Mouse (Mus musculus): ENCODE measurements around the gene Etnk1. TPM values are rescaled to one million over a fixed set of nuclear protein-coding genes. Genes with fewer than 3 reads are reported as not detected.

Etnk1 gene
- polyA plus RNA-seq, 1 experiment from 2014 or later = 16.3 TPM

DNA sequence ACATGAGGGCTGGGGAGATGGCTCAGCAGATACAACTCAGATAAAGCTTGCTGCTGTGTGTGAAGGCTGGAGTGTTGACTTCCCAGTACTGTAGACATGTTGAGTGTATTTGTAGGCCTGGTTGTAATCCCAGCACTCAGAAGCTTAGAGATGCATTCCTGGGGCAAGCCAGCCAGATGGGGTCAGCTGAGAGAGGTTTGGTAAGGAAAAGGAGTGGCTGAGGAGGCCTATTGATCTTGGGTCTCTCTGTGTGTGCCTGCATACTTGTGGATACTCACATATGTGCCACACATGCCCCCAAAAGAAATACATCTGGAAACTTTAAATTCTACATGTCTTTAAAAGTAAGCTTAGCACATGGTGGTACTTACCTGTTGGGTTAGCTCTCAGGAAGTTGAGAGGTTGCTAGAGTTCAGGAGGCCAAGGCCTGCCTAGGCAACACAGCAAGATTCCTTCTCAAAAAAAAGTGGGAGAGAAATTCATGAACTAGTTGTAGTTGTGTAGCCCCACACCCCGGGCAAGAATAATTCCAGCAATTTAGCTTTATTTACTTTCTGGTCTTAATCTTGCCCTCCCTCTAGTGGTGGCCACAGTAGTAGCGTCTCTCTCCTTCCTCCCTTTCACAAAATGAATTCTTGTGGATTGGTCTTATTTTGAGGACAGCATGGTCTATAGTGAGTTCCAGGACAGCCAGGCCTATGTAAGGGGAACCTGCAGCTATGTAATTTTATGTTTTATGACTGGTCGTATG, 8.1 kb downstream of the Etnk1 start:
- no peaks in the 10 kb centered on the region for H3K9me3 ChIP-seq (replicated peaks; ENCODE audit: control insufficient read depth, low read length)
- no peak overlapping the region for H3K27ac ChIP-seq (ENCODE audit: low read length)
- WGBS = 35% methylated on average over 3 of the region's 3 CpGs
- H3K4me1 ChIP-seq (ENCODE audit: control insufficient read depth, insufficient read depth, low read length) = peaks cover 5% of the 10 kb centered on the region
- H3K4me3 ChIP-seq (replicated peaks; ENCODE audit: low read length) = no peak overlapping the region
- no peak; the same call in 1 of the 2 replicates for ATAC-seq (ENCODE audit: insufficient read depth, low FRiP score)
- H3K27me3 ChIP-seq (ENCODE audit: control insufficient read depth, insufficient read depth, low read length) = no peaks in the 10 kb centered on the region
- peaks cover 5% of the 10 kb centered on the region; the same call in 1 of the 2 replicates for H3K36me3 ChIP-seq (ENCODE audit: control insufficient read depth, insufficient read depth, low read length)
- 0 out of 2 replicates have a peak overlapping the region, but pooled peaks have one; percentile 20 for H3K9ac ChIP-seq (ENCODE audit: low read length)
- H3K4me2 ChIP-seq (ENCODE audit: low read depth, low read length) = no peak overlapping the region

- WGBS = 92% methylated on average over 9 of the region's 9 CpGs
- H3K4me3 ChIP-seq (replicated peaks; ENCODE audit: low read length) = no peak overlapping the region
- peaks cover 5% of the 10 kb centered on the region for H3K4me1 ChIP-seq (ENCODE audit: control insufficient read depth, insufficient read depth, low read length)
- no peak overlapping the region for H3K4me2 ChIP-seq (ENCODE audit: low read depth, low read length)
- no peaks in the 10 kb centered on the region for H3K27me3 ChIP-seq (ENCODE audit: control insufficient read depth, insufficient read depth, low read length)
- no peak overlapping the region for H3K9ac ChIP-seq (ENCODE audit: low read length)
- no peaks in the 10 kb centered on the region for H3K9me3 ChIP-seq (replicated peaks; ENCODE audit: control insufficient read depth, low read length)
- H3K36me3 ChIP-seq (ENCODE audit: control insufficient read depth, insufficient read depth, low read length) = peaks cover 9% of the 10 kb centered on the region; the same call in 1 of the 2 replicates
- H3K27ac ChIP-seq (ENCODE audit: low read length) = no peak overlapping the region
- ATAC-seq (ENCODE audit: insufficient read depth, low FRiP score) = no peak
These were observed 9.1 kb downstream of the Etnk1 start for GRCm38 (mm10) chr6:143176076-143176475.

DNA sequence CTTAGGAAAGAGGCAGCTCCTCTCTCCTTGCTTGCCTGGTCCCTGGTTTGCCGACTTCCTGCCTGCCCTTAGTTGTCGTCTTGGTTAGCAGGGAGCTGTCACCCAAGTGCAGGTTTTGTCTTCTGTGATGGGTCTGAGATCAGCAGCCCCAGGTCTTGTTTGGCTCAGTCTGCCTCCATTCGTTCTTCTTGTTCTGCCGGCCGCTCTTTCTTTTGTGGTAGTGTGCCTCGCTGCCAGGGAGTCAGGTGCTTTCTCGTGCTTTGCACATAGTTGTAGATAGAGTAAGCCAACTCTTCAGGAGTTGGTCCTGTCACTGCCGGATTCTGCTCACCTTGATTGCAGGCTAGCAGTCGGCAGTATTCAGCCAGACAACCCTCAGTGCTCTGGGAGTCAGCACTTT, 9.6 kb downstream of the Etnk1 start:
- H3K36me3 ChIP-seq (ENCODE audit: control insufficient read depth, insufficient read depth, low read length) = peaks cover 9% of the 10 kb centered on the region; the same call in 1 of the 2 replicates
- H3K27ac ChIP-seq (ENCODE audit: low read length) = no peak overlapping the region
- H3K4me3 ChIP-seq (replicated peaks; ENCODE audit: low read length) = no peak overlapping the region
- H3K9ac ChIP-seq (ENCODE audit: low read length) = no peak overlapping the region
- no peak overlapping the region for H3K4me2 ChIP-seq (ENCODE audit: low read depth, low read length)
- no peaks in the 10 kb centered on the region for H3K27me3 ChIP-seq (ENCODE audit: control insufficient read depth, insufficient read depth, low read length)
- ATAC-seq (ENCODE audit: insufficient read depth, low FRiP score) = no peak
- peaks cover 5% of the 10 kb centered on the region for H3K4me1 ChIP-seq (ENCODE audit: control insufficient read depth, insufficient read depth, low read length)
- no peaks in the 10 kb centered on the region for H3K9me3 ChIP-seq (replicated peaks; ENCODE audit: control insufficient read depth, low read length)
- WGBS = 82% methylated on average over 9 of the region's 9 CpGs

- H3K9ac ChIP-seq (ENCODE audit: low read length) = no peak overlapping the region
- 70% methylated on average over 4 of the region's 4 CpGs for WGBS
- no peak overlapping the region for H3K4me3 ChIP-seq (replicated peaks; ENCODE audit: low read length)
- peaks cover 8% of the 10 kb centered on the region; the same call in 1 of the 2 replicates for H3K36me3 ChIP-seq (ENCODE audit: control insufficient read depth, insufficient read depth, low read length)
- no peaks in the 10 kb centered on the region for H3K27me3 ChIP-seq (ENCODE audit: control insufficient read depth, insufficient read depth, low read length)
- ATAC-seq (ENCODE audit: insufficient read depth, low FRiP score) = no peak
- H3K27ac ChIP-seq (ENCODE audit: low read length) = no peak overlapping the region
- no peaks in the 10 kb centered on the region for H3K9me3 ChIP-seq (replicated peaks; ENCODE audit: control insufficient read depth, low read length)
- peaks cover 5% of the 10 kb centered on the region for H3K4me1 ChIP-seq (ENCODE audit: control insufficient read depth, insufficient read depth, low read length)
- H3K4me2 ChIP-seq (ENCODE audit: low read depth, low read length) = no peak overlapping the region
These were observed 12.2 kb downstream of the Etnk1 start for GRCm38 (mm10) chr6:143179181-143179580.

GRCm38 (mm10) chr6:143179733-143180132, 12.7 kb downstream of the Etnk1 start:
- H3K36me3 ChIP-seq (ENCODE audit: control insufficient read depth, insufficient read depth, low read length) = peaks cover 8% of the 10 kb centered on the region; the same call in 1 of the 2 replicates
- no peak for ATAC-seq (ENCODE audit: insufficient read depth, low FRiP score)
- no peak overlapping the region for H3K4me2 ChIP-seq (ENCODE audit: low read depth, low read length)
- no peaks in the 10 kb centered on the region for H3K27me3 ChIP-seq (ENCODE audit: control insufficient read depth, insufficient read depth, low read length)
- no peaks in the 10 kb centered on the region for H3K9me3 ChIP-seq (replicated peaks; ENCODE audit: control insufficient read depth, low read length)
- H3K27ac ChIP-seq (ENCODE audit: low read length) = no peak overlapping the region
- peaks cover 5% of the 10 kb centered on the region for H3K4me1 ChIP-seq (ENCODE audit: control insufficient read depth, insufficient read depth, low read length)
- WGBS = 70% methylated on average over 2 of the region's 2 CpGs
- no peak overlapping the region for H3K9ac ChIP-seq (ENCODE audit: low read length)
- H3K4me3 ChIP-seq (replicated peaks; ENCODE audit: low read length) = no peak overlapping the region

- no peaks in the 10 kb centered on the region for H3K9me3 ChIP-seq (replicated peaks; ENCODE audit: control insufficient read depth, low read length)
- no peak overlapping the region for H3K4me3 ChIP-seq (replicated peaks; ENCODE audit: low read length)
- 81% methylated on average over 14 of the region's 14 CpGs for WGBS
- H3K27ac ChIP-seq (ENCODE audit: low read length) = no peak overlapping the region
- ATAC-seq (ENCODE audit: insufficient read depth, low FRiP score) = no peak
- H3K36me3 ChIP-seq (ENCODE audit: control insufficient read depth, insufficient read depth, low read length) = peaks cover 8% of the 10 kb centered on the region; the same call in 1 of the 2 replicates
- H3K27me3 ChIP-seq (ENCODE audit: control insufficient read depth, insufficient read depth, low read length) = no peaks in the 10 kb centered on the region
- no peaks in the 10 kb centered on the region for H3K4me1 ChIP-seq (ENCODE audit: control insufficient read depth, insufficient read depth, low read length)
- no peak overlapping the region for H3K9ac ChIP-seq (ENCODE audit: low read length)
- H3K4me2 ChIP-seq (ENCODE audit: low read depth, low read length) = no peak overlapping the region
These were observed 13.5 kb downstream of the Etnk1 start for GRCm38 (mm10) chr6:143180511-143180910.

DNA sequence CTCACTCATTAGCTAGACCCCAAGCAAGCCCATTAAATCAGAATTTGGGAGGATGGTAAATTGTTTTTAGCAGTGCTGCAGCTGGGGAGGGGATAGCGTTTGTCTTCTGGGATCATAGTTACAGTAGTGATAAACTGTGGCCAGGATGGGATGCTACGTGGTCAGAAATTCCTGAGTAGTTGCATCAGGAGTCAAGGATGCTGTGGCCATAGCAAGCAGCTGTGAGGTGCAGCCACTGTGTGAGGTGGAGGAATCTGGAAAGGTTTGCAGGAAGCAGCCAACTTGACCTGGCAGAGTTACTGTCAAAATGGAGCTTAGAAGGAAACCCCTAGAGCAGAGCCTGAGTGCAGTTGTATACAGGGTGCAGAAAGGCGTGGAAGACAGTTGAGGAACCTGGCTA, 17.1 kb downstream of the Etnk1 start:
- no peak overlapping the region for H3K4me3 ChIP-seq (replicated peaks; ENCODE audit: low read length)
- H3K9me3 ChIP-seq (replicated peaks; ENCODE audit: control insufficient read depth, low read length) = no peaks in the 10 kb centered on the region
- no peak overlapping the region for H3K9ac ChIP-seq (ENCODE audit: low read length)
- H3K27me3 ChIP-seq (ENCODE audit: control insufficient read depth, insufficient read depth, low read length) = no peaks in the 10 kb centered on the region
- H3K4me1 ChIP-seq (ENCODE audit: control insufficient read depth, insufficient read depth, low read length) = no peaks in the 10 kb centered on the region
- WGBS = 79% methylated on average over 3 of the region's 3 CpGs
- no peak overlapping the region for H3K27ac ChIP-seq (ENCODE audit: low read length)
- ATAC-seq (ENCODE audit: insufficient read depth, low FRiP score) = no peak
- H3K36me3 ChIP-seq (ENCODE audit: control insufficient read depth, insufficient read depth, low read length) = peaks cover 13% of the 10 kb centered on the region; the same call in 1 of the 2 replicates
- H3K4me2 ChIP-seq (ENCODE audit: low read depth, low read length) = no peak overlapping the region

- Histone ChIP-seq H3K4me1 (ENCODE audit: control insufficient read depth, insufficient read depth, low read length) (no peaks in the 10 kb centered on the region), H3K4me2 (ENCODE audit: low read depth, low read length) (no peak overlapping the region), H3K9me3 (replicated peaks; ENCODE audit: control insufficient read depth, low read length) (no peaks in the 10 kb centered on the region), H3K27me3 (ENCODE audit: control insufficient read depth, insufficient read depth, low read length) (no peaks in the 10 kb centered on the region), H3K9ac (ENCODE audit: low read length) (no peak overlapping the region), H3K36me3 (ENCODE audit: control insufficient read depth, insufficient read depth, low read length) (peaks cover 13% of the 10 kb centered on the region; the same call in 1 of the 2 replicates), H3K4me3 (replicated peaks; ENCODE audit: low read length) (no peak overlapping the region), H3K27ac (ENCODE audit: low read length) (no peak overlapping the region)
- WGBS = 69% methylated on average over 5 of the region's 5 CpGs
- no peak for ATAC-seq (ENCODE audit: insufficient read depth, low FRiP score)
These were observed 17.7 kb downstream of the Etnk1 start for GRCm38 (mm10) chr6:143184745-143185144.

GRCm38 (mm10) chr6:143190838-143191476, 23.9 kb downstream of the Etnk1 start:
- H3K4me1 ChIP-seq (ENCODE audit: control insufficient read depth, insufficient read depth, low read length) = peaks cover 2% of the 10 kb centered on the region; the same call in 1 of the 2 replicates
- H3K4me3 ChIP-seq (replicated peaks; ENCODE audit: low read length) = no peak overlapping the region
- ATAC-seq (ENCODE audit: insufficient read depth, low FRiP score) = 0 out of 2 replicates have a peak, but pooled peaks have one; percentile 3
- no peak overlapping the region for H3K27ac ChIP-seq (ENCODE audit: low read length)
- no peaks in the 10 kb centered on the region for H3K9me3 ChIP-seq (replicated peaks; ENCODE audit: control insufficient read depth, low read length)
- H3K27me3 ChIP-seq (ENCODE audit: control insufficient read depth, insufficient read depth, low read length) = no peaks in the 10 kb centered on the region
- no peak overlapping the region for H3K9ac ChIP-seq (ENCODE audit: low read length)
- no peak overlapping the region for H3K4me2 ChIP-seq (ENCODE audit: low read depth, low read length)
- peaks cover 6% of the 10 kb centered on the region; the same call in 1 of the 2 replicates for H3K36me3 ChIP-seq (ENCODE audit: control insufficient read depth, insufficient read depth, low read length)
- 54% methylated on average over 7 of the region's 7 CpGs for WGBS
